Mouse (Mus musculus): ENCODE measurements around the gene Isy1.

DNA sequence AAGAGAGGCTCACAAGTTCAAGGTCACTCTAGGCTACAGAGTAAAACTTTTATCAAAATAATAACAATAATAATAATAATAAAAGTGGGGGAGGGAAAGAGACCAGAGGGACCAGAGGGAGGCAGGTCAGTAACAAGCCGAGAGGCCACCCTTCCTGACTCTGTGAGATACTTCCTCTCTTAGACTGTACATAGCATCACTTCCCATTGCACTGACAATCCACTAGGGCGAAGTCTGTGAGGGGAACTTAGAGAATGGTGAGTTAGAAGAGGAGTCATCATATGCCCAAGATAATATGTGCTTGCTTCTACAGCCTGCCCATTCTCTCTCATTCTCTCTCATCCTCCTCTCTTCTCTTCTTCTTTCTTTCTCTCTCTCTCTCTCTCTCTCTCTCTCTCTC, 32.6 kb downstream of the Isy1 start:
- TF ChIP-seq CTCF (conservative IDR thresholded peaks at IDR 0.05; ENCODE audit: low read length) = no peak
- no peak for TF ChIP-seq POU5F1 (IDR thresholded peaks at IDR 0.05; ENCODE audit: borderline replicate concordance, low read length)

Data from E14TG2a.4 (cell line).